Mouse (Mus musculus) naive thymus-derived CD4-positive, alpha-beta T cell, adult 2 months (primary cell): Measurements from ENCODE around the gene Hist1h2ak.
"Not testable (repeated sequence)": the region's sequence is repeated elsewhere in the genome, so short reads cannot be mapped to it uniquely, and the experiment has no call there.

ENCODE experiments used
- DNase-seq: peaks from one replicate; pipeline ENCODE4 v3.0.0-alpha.2; 2011; ENCODE audit warnings: low read depth

Gene Hist1h2ak

GRCm38 (mm10) chr13:21753524-21754285 is at the start of gene Hist1h2ak, which contains the start of gene Hist1h2bn:
TSS of gene Hist1h2ak (minus strand) at chr13:21753827.
TSS of gene Hist1h2bn (plus strand) at chr13:21754123.
- peak; percentile 93 for DNase-seq

- DNase-seq, result not testable (repeated sequence)
Measured at GRCm38 (mm10) chr13:21803058-21803457, 49.4 kb upstream of the Hist1h2ak start.

- not testable (repeated sequence) for DNase-seq
Measured at GRCm38 (mm10) chr13:21797163-21797562, 43.5 kb upstream of the Hist1h2ak start.

DNA sequence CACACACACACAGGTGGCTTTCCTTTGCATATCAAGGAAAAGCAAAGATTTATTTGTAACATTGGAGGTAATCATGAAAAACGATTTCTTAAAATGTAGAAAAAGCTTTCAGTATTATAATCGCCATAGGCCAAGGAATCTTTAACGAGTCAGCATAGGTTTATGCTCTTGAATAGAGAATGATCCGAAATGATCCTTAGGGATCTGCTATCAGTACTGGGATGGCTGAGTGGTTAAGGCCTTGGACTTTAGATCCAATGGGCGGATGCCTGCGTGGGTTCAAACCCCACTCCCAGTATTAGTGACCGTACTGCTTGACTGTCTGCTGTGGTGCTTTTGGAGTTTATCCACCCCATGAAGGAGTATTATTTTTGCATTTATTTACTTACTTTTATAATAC is 42.0 kb upstream of the Hist1h2ak start:
- no peak for DNase-seq

DNA sequence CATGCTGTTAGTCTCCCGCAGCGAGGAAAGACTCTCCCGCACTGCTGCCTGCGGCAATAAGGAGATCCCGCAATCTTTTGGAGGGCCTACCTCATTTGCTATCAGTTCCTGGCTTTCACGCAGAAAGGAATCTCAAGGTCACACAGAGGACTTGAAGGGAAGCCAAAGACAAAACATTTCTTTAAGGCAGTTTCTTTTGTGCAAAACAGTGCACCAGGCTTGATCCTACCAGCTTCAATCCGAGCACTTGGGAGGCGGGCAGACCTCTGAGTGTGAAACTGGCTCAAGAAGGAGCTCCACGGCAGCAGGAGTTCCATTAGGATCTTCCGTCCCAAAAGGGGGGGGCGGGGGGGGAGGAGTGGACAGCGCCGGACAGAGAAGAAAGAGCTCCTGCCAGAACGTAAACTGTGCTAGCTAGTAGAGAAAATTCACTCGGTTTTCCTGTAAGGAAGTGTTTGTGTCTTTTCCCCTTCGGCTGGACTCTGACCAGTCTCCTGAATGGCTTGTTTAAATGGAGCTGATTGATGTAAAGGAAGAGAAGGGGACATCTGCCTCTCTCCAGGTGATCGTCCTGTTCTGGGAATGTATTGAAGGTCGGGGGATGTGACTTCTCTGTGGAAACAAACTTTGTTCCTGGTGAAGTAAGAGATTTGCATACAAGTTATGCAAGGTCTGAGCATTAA is 37.1 kb upstream of the Hist1h2ak start:
- DNase-seq, result no peak

- DNase-seq, result no peak
Measured at GRCm38 (mm10) chr13:21789925-21790324, 36.3 kb upstream of the Hist1h2ak start.

DNA sequence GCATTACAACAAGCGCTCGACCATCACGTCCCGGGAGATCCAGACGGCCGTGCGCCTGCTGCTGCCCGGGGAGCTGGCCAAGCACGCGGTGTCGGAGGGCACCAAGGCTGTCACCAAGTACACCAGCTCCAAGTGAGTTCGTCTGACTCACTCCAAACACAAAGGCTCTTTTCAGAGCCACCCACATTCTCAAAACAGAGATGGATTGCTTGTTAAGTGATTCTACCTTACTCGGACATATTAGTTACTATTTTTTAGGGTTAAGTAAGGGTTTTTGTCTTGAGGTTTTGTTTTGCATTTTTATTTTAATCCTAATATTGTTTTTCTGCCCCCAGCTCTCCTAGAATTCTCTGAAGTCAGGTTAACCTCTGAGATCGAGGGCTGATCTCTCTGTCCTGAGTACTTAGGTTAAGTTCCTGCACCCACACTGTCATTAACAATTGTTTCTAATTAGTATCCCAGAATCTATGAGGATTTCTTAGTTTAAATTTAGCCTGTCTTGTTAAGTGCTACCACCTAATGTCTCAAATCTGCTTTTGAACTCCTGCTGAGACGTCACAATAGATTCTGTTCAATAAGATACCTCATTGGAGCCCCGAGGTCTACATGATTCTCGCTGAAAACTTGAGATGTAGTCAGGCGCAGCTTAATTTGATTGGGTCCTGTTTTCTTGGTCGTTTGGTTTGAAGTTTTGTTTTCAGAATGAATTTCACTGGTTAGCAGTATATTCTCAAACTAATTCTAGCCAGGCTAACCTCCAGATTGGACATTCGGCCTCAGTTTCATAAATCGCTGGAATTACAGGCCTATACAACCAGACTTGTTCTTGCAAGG is 34.4 kb upstream of the Hist1h2ak start:
- peak; percentile 34 for DNase-seq

DNA sequence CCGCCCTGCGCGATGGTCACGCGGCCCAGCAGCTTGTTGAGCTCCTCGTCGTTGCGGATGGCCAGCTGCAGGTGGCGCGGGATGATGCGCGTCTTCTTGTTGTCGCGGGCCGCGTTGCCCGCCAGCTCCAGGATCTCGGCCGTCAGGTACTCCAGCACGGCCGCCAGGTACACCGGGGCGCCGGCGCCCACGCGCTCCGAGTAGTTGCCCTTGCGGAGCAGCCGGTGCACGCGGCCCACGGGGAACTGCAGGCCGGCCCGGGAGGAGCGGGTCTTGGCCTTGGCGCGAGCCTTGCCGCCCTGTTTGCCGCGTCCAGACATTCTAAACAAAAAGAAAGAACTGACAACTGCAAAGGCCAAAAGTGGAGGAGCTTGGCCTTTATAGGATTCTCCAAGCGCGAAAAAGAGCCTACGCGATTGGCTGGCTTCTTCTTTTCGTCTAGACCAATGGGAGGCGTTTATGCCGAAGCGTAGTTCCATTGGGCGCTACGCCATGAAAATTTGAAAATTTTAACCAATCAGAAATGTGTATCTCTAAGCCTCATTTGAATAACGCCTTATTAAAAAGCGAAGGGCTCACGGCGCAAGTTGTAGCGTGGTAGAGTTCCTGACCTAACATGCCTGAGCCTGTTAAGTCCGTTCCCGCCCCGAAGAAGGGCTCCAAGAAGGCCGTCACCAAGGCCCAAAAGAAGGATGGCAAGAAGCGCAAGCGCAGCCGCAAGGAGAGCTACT is 33.4 kb upstream of the Hist1h2ak start, which contains the start of the genes Hist1h2an and Hist1h2bp:
Hist1h2an (minus strand) TSS at position 320 of the 731 bp plus-strand sequence.
Hist1h2bp (plus strand) TSS at position 563 of the 731 bp plus-strand sequence.
- peak; percentile 95 for DNase-seq

DNA sequence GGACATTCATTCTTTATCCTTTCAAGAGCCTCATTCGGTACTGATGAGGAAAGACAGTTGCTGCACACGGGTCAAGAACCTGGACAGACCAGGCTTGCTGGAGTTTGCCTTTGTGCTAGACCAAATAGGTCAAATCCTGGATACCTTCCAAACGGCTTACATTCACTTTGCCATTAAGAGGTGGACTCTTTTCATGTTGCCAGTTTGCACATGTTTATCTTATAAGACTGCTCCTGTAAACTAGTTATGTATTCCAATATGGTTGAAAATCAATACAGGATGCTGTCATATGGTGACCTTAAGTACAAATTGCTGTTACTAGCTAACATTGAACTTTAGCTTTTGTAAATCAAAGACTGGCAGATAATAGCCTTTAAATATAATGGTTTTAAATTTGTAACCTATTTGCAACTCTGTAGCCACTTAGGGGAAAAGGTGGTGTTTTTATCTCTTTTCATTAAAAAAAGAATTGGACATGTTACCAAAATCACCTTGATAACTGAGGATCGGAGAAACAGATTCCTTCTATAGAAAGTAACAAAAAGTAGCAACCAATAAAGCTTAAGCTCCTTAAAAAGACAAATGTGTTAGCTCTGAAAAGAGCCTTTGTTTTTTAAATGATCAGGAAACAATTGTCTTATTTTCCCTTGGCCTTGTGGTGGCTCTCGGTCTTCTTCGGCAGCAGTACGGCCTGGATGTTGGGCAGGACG is 32.7 kb upstream of the Hist1h2ak start:
- peak; percentile 54 for DNase-seq

GRCm38 (mm10) chr13:21784311-21784710 is 30.7 kb upstream of the Hist1h2ak start:
- DNase-seq, result no peak

DNA sequence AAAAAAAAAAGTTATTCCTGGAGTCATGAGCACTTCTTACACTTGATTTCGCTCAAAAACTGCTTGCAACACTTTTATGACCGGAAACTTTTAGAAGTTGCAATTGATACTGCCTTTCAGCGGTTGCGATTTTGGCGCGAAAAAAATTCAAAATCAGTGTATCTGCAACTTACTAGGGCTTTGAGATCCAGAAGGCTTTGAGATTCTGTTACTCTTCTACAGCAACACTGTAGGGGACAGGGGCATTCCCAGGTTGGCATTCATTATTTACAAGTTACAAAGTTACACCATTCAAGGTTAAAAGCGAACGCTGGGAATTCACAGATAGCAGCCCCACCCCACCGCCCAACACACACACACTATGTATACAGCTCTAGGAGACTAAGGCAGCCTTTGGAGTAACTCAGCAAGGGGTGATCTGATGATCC is 30.1 kb upstream of the Hist1h2ak start:
- peak; percentile 80 for DNase-seq

DNA sequence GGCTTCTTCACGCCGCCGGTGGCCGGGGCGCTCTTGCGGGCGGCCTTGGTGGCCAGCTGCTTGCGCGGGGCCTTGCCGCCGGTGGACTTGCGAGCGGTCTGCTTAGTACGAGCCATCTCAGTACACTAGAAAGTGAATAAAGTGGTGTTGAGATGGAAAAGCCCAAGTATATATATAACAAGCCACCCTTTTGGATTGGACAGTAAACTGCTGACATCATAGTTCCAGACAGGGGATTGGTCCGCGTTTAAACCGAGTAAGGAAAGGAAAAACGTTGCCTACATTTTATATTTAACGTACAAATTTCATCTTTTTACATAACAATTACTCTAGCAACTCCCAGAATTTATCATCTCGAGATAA is 29.6 kb upstream of the Hist1h2ak start, which contains the start of gene Hist1h3i:
Hist1h3i (minus strand) TSS at position 116 of the 363 bp plus-strand sequence.
- DNase-seq, result peak; percentile 91

- peak; percentile 66 for DNase-seq
Measured at GRCm38 (mm10) chr13:21782361-21783254, 29.0 kb upstream of the Hist1h2ak start.

GRCm38 (mm10) chr13:21781639-21782038 is 28.0 kb upstream of the Hist1h2ak start:
- DNase-seq, result no peak

DNA sequence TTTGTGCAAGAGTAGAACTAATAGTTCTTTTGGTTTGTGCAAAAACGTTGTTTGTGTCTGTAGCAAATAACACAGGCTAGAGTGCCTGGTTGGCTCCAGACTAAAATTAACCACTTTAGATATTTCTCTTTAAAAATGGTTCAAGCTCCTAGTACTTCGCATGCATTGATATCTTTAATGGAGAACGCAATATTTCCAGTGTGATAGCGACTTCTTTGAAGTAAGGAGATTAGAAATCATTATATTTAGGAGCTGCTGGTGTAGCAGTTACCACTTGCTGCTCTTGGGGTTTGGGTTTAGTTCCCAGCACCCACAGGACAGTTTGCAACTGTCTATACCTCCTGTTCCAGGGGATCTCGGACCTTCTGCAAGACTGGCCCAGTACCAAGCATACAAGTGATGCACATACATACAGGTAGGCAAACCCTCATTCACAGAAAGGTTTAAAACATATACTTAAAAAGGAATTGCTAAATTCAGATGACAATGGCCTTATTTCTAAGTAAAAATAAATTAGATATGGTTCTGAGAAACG is 27.5 kb upstream of the Hist1h2ak start:
- no peak for DNase-seq

DNA sequence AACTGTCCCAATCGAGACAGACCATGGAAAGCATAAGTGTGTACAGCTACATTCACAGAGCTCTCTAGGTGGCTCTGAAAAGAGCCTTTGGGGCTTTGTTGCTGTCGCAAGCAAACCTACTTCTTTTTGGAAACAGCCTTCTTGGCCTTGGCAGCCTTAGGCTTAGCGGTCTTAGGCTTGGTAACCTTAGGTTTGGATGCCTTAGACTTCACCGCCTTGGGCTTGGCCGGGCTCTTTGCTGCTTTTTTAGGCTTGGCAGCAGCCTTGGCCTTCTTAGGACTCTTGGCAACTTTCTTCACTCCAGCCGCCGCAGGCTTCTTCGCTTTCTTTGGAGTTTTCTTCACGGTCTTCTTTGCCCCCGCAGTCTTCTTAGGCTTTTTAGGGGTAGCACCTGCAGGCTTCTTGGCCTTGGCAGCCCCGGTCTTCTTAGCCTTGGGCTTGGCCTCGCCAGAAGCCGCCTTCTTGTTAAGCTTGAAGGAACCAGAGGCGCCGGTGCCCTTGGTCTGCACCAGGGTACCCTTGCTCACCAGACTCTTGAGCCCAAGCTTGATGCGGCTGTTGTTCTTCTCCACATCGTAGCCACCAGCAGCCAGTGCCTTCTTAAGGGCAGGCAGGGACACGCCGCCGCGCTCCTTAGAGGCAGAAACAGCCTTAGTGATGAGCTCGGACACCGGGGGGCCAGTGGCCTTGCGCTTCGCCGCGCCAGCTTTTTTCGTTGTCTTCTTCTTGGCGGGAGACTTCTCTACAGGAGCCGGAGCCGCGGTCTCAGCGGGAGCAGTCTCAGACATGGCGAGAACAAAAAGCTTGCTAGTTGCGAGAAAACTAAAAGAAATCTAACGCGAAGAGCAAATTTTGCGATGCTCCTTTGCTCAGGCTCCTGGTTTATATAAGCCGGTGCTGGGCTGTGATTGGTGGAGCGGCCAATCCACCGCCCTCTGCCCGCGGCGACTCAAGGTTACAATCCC is 26.4 kb upstream of the Hist1h2ak start, which contains the start of gene Hist1h1b:
Hist1h1b (minus strand) TSS at position 859 of the 965 bp plus-strand sequence.
- peak; percentile 52 for DNase-seq

GRCm38 (mm10) chr13:21778814-21779766 is 25.5 kb upstream of the Hist1h2ak start:
- DNase-seq, result peak; percentile 95
